Mouse (Mus musculus) midbrain, embryonic 16.5 days (tissue): ENCODE results near the gene Nup98. TPM values are rescaled to one million over a fixed set of nuclear protein-coding genes. Genes with fewer than 3 reads are reported as not detected.
A peak's percentile ranks its signal among the peaks of the same experiment; 100 is the strongest.

ENCODE experiments used
- ATAC-seq: fragments of 200-750 bp; cut with Nextera tagmentation; 2 replicates; pipeline ENCODE4 v1.8.0; 2017; ENCODE audit warnings: moderate TSS enrichment
- H3K27ac ChIP-seq: fragments of 300-500 bp; sonication (generic); 2 replicates; pipeline ENCODE4 v1.5.1; 2014; ENCODE audit warnings: mild to moderate bottlenecking, low read length, mixed read lengths
- H3K27me3 ChIP-seq: fragments of 300-500 bp; sonication (generic); 2 replicates; pipeline ENCODE4 v1.6.1; 2014; ENCODE audit warnings: low read depth, low read length, mixed read lengths; ENCODE audit not compliant: control insufficient read depth, insufficient read depth
- H3K36me3 ChIP-seq: fragments of 300-500 bp; sonication (generic); 2 replicates; pipeline ENCODE4 v1.6.1; 2014; ENCODE audit warnings: mild to moderate bottlenecking, low read length, moderate library complexity, mixed read lengths; ENCODE audit not compliant: control insufficient read depth, insufficient read depth
- H3K4me1 ChIP-seq: fragments of 300-500 bp; sonication (generic); 2 replicates; pipeline ENCODE4 v1.6.1; 2014; ENCODE audit warnings: mild to moderate bottlenecking, low read length, mixed read lengths; ENCODE audit not compliant: control insufficient read depth, insufficient read depth
- H3K4me2 ChIP-seq: fragments of 300-500 bp; sonication (generic); 2 replicates; pipeline ENCODE4 v1.6.1; 2014; ENCODE audit warnings: mild to moderate bottlenecking, low read length, mixed read lengths
- H3K4me3 ChIP-seq: fragments of 300-500 bp; sonication (generic); 2 replicates; pipeline ENCODE4 v1.5.1; 2014; ENCODE audit warnings: low read depth, mild to moderate bottlenecking, low read length, moderate library complexity, mixed read lengths
- H3K9ac ChIP-seq: fragments of 300-500 bp; sonication (generic); 2 replicates; pipeline ENCODE4 v1.6.1; 2014; ENCODE audit warnings: low read depth, low read length, mixed read lengths
- H3K9me3 ChIP-seq: fragments of 300-500 bp; sonication (generic); replicated peaks from 2 replicates; pipeline ENCODE4 v1.6.1; 2014; ENCODE audit warnings: mild to moderate bottlenecking, low read length, mixed read lengths; ENCODE audit not compliant: control insufficient read depth, poor library complexity, severe bottlenecking
- WGBS: fragments of 180-500 bp; shearing (Covaris S2); extraction: QIAGEN DNeasy Blood & Tissue Kit; methylation state at CpG from one replicate; pipeline ENCODE4 v1.1.7; 2014; 5-methylcytosine and 5-hydroxymethylcytosine counted together
- polyA plus RNA-seq: library from polyadenylated mRNA; unstranded; fragments of >200 nt; fragmentation: Nextera tagmentation; extraction: Ambion mirVana; gene quantifications from 2 replicates; pipeline ENCODE4 v1.2.1, GENCODE M21; 2015

Nup98 gene
- polyA plus RNA-seq, 1 experiment from 2014 or later: 19.9 TPM

DNA sequence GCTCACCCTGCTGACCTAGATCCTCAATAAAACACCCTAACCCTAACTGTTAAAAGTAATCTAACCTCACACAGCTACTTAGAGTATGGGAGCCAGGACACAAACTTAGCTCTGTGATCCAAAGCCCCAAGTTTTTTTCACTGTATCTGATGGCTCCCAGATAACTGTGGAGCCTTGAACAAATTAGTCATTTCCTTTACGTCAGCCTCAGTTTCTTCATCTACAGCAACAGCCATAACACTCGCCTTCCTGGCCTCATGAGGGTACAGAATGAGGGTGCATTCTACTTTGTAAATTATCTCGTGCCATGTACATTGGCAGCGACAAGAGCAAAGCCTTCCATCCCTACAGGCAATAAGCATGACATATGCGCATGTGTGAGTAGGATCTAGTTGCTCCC is 32.4 kb upstream of the Nup98 start:
- H3K4me1 ChIP-seq: no peaks in the 10 kb centered on the region; the same call in 1 of the 2 replicates
- WGBS: 81% methylated on average over 5 of the region's 5 CpGs
- H3K9ac ChIP-seq: no peak overlapping the region
- peaks cover 13% of the 10 kb centered on the region for H3K36me3 ChIP-seq
- H3K4me2 ChIP-seq: no peak overlapping the region
- H3K27ac ChIP-seq: no peak overlapping the region
- no peak overlapping the region for H3K4me3 ChIP-seq
- H3K27me3 ChIP-seq: no peaks in the 10 kb centered on the region
- H3K9me3 ChIP-seq: no peaks in the 10 kb centered on the region
- ATAC-seq: no peak

DNA sequence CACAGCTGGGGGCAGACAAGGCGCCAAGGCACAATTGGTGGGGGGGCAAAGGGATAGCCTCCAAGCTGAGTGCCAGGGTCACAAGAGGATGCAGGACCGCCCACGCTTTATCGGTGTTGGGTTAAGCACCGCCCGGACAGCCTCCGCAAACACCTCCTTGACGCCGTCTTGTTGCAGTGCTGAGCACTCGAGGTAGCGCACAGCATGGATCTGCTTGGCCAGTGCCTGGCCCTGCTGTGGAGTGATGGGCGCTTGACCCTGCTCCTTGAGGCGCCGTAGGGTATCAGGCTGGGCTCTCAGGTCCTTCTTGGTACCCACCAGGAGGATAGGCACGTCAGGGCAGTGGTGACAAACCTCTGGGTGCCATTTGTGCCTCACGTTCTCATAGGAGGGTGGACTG is 29.6 kb upstream of the Nup98 start:
- H3K9ac ChIP-seq: no peak overlapping the region
- H3K4me1 ChIP-seq: no peaks in the 10 kb centered on the region
- 0 out of 2 replicates have a peak, but pooled peaks have one; percentile 12 for ATAC-seq
- 94% methylated on average over 16 of the region's 16 CpGs for WGBS
- no peaks in the 10 kb centered on the region for H3K9me3 ChIP-seq
- no peak overlapping the region for H3K27ac ChIP-seq
- peaks cover 25% of the 10 kb centered on the region for H3K36me3 ChIP-seq
- H3K4me2 ChIP-seq: no peak overlapping the region
- H3K4me3 ChIP-seq: no peak overlapping the region
- no peaks in the 10 kb centered on the region for H3K27me3 ChIP-seq

DNA sequence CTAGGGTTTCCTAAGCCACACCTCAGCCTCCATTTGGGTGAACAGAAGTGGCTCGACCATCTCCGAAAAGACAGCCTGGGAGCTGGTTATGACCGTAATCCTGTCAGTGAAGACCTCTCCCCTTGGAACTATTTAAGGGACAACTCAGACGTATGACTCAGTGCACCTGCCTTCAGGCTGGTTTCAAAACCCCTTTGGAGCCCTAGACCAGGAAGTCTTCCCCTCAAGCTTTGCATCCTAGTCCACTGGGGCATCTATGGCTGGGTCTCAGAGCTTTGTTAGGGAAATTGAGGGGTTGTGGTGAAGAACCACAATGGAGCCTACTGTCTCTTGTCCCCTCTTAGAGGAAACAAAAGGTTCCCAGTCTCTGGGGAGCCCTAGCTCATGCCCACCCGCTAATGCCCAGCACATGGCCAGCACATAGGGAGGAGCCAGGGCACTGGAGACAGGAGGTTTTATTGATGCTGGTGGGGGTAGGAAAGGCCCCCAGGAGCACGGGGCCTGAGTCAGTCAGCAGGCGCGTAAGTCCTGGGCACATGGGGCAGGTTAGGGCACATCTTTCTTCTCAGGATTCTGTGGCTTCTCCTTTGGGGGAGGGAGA is 28.8 kb upstream of the Nup98 start:
- H3K4me1 ChIP-seq: no peaks in the 10 kb centered on the region
- WGBS: 90% methylated on average over 8 of the region's 8 CpGs
- ATAC-seq: no peak
- H3K27me3 ChIP-seq: no peaks in the 10 kb centered on the region
- H3K36me3 ChIP-seq: peaks cover 25% of the 10 kb centered on the region
- no peak overlapping the region for H3K27ac ChIP-seq
- H3K9ac ChIP-seq: no peak overlapping the region
- H3K9me3 ChIP-seq: no peaks in the 10 kb centered on the region
- no peak overlapping the region for H3K4me3 ChIP-seq
- H3K4me2 ChIP-seq: no peak overlapping the region

DNA sequence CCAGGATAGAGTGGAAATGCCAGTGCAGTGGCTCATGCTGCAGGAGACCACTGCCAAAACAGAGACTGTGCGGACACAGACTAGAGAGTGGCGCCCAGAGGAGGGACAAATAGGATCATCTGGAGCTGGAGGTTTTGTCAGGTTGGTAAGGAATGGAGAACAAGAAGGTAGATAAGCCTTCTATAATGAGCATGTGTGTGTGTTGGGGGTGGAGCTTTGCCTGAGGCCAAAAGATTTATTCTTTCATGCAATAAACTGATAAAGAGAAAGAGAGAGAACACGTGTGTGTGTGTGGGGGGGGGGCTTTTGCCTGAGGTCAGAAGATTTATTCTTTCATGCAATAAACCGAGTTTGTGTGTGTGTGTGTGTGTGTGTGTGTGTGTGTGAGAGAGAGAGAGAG is 23.1 kb upstream of the Nup98 start:
- peaks cover 15% of the 10 kb centered on the region for H3K36me3 ChIP-seq
- H3K9me3 ChIP-seq: no peaks in the 10 kb centered on the region
- 73% methylated on average over 4 of the region's 4 CpGs for WGBS
- no peak overlapping the region for H3K27ac ChIP-seq
- no peak overlapping the region for H3K9ac ChIP-seq
- H3K4me3 ChIP-seq: no peak overlapping the region
- H3K4me1 ChIP-seq: no peaks in the 10 kb centered on the region
- no peak for ATAC-seq
- H3K27me3 ChIP-seq: no peaks in the 10 kb centered on the region
- H3K4me2 ChIP-seq: no peak overlapping the region

DNA sequence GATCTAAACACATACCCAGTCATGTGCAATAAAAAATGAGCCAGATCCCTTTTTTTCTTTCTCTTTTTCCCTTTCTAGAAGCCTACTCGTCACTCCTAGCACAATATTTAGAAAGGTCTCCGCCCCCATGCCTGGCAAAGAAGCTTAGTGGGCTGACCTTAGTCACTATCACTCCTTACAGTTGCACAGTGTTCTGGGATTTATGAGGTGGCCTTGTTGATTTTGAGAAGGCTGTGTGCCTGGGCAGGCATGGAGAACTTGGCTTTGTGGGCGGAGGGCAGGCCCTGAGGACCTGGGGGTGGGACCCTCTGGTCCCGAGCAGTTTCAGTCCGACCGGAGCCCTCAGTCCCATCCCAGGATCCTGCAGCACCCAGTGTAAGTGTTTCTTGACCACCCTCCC is 19.8 kb upstream of the Nup98 start:
- peaks cover 3% of the 10 kb centered on the region; the same call in 1 of the 2 replicates for H3K36me3 ChIP-seq
- no peak overlapping the region for H3K4me2 ChIP-seq
- WGBS: 97% methylated on average over 6 of the region's 6 CpGs
- no peaks in the 10 kb centered on the region for H3K27me3 ChIP-seq
- ATAC-seq: no peak
- H3K9me3 ChIP-seq: no peaks in the 10 kb centered on the region
- H3K9ac ChIP-seq: no peak overlapping the region
- no peak overlapping the region for H3K4me3 ChIP-seq
- H3K4me1 ChIP-seq: no peaks in the 10 kb centered on the region
- no peak overlapping the region for H3K27ac ChIP-seq

DNA sequence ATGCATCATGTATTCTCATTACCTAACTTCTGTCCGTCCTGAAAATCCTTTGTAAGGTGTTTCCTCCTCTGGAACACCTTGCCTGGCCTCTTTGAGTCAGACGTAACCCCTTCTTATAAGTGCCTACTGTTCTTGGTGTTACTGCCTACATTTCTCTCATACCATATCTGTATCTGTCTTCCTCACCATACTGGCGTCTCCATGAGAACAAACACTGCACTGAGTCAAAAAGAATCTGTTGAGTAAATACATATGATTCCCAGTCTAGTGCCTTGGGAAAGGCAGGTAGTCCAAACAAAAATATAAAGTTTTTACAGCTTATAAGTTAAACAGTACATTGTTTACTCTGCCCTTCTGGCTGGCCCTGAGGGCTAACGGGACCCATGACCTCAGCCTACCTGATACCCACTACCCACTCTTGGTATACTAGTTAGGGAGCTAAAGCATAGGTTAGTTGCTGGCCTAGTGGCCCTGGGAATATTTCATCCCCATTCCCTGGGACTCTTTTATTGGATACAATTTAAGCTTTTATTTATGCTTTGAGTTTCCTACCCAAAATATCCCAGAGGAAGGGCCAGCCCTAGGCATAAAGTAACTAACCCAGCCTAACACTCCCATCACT is 18.2 kb upstream of the Nup98 start:
- H3K9ac ChIP-seq: no peak overlapping the region
- no peak overlapping the region for H3K4me3 ChIP-seq
- H3K27me3 ChIP-seq: no peaks in the 10 kb centered on the region
- no peak overlapping the region for H3K27ac ChIP-seq
- peaks cover 3% of the 10 kb centered on the region; the same call in 1 of the 2 replicates for H3K36me3 ChIP-seq
- 91% methylated on average over 4 of the region's 4 CpGs for WGBS
- H3K4me1 ChIP-seq: peaks cover 4% of the 10 kb centered on the region
- H3K9me3 ChIP-seq: no peaks in the 10 kb centered on the region
- no peak overlapping the region for H3K4me2 ChIP-seq
- no peak for ATAC-seq

DNA sequence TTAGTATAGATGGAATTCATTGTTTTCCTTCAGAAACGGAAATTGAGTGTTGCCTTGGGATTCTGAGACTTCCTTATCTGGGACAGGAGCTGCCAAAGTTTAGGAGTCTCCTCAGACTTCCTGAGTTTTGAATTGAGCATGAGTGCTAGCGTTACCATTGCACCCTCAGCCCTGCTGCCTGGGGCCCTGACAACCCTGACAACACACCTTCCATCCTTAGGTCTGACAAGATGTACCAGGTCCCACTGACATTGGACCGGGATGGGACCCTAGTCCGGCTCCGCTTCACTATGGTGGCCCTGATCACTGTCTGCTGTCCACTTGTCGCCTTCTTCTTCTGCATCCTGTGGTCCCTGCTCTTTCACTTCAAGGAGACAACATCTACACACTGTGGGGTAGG is 16.1 kb upstream of the Nup98 start:
- Histone ChIP-seq H3K4me1 (peaks cover 4% of the 10 kb centered on the region), H3K27ac (no peak overlapping the region), H3K4me3 (no peak overlapping the region), H3K36me3 (peaks cover 3% of the 10 kb centered on the region; the same call in 1 of the 2 replicates), H3K9ac (no peak overlapping the region), H3K9me3 (no peaks in the 10 kb centered on the region), H3K4me2 (no peak overlapping the region), H3K27me3 (no peaks in the 10 kb centered on the region)
- ATAC-seq: no peak
- WGBS: 94% methylated on average over 6 of the region's 6 CpGs

DNA sequence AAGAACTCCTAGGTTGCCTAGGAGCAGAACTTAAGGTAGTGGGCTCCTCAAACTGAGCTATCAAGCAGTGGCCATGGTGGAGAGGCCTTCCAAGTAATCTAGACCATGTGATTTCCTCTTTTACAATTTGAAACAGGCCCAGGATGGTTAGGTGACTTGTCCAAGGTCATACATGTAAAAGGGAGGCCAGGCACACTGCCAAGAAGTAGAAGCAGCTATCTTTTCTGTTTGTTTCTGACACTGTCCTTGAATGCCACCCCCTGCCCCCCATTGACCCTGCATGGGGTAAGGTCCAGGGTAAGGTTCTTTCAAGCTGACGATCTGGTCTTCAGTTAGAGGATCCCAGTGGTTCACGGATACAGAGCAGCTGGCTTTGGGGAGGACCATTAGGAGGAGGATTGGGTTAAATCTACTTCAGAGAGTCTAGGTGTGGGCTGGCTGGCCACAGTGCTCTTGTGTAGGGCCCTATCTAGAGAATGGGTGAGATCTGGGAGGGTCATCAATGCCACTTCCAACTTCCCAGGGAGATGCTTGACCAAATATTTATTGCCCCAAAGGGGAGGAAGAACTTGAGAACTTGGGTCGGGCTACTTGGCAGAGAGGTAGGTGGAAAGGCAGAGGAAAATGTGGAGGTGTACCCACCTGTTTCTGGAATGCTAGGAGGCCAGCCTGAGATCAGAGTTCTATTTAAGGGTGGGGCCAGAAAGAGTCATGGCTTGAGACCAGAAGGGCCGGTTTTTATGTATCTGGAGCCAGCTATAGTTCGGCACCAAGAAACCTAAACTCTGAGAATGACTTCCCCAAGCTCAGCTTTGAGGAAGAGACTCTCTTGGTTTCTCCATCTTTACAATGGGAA is 14.1 kb upstream of the Nup98 start:
- H3K36me3 ChIP-seq: peaks cover 3% of the 10 kb centered on the region; the same call in 1 of the 2 replicates
- ATAC-seq: no peak
- H3K4me1 ChIP-seq: peaks cover 4% of the 10 kb centered on the region
- H3K9ac ChIP-seq: no peak overlapping the region
- WGBS: 91% methylated on average over 5 of the region's 5 CpGs
- no peaks in the 10 kb centered on the region for H3K27me3 ChIP-seq
- H3K4me2 ChIP-seq: peak overlapping the region; percentile 70; the same call in 1 of the 2 replicates
- H3K9me3 ChIP-seq: no peaks in the 10 kb centered on the region
- no peak overlapping the region for H3K27ac ChIP-seq
- no peak overlapping the region for H3K4me3 ChIP-seq
